Mouse (Mus musculus) C2C12 (cell line): Measurements from ENCODE around the gene Mpv17l.

ENCODE experiments used
- CEBPB ChIP-seq: IDR thresholded peaks from one replicate; pipeline ENCODE4 v1.6.1; 2011; ENCODE audit warnings: low read depth, mild to moderate bottlenecking, control low read depth, moderate library complexity
- CTCF ChIP-seq: IDR thresholded peaks from one replicate; pipeline ENCODE4 v1.5.1; 2011; ENCODE audit not compliant: control insufficient read depth, insufficient read depth, insufficient read length
- MAX ChIP-seq: IDR thresholded peaks from one replicate; pipeline ENCODE4 v1.6.1; 2011; ENCODE audit warnings: mild to moderate bottlenecking, control low read depth
- MYOG ChIP-seq: IDR thresholded peaks from one replicate; pipeline ENCODE4 v1.6.1; 2011; ENCODE audit not compliant: control insufficient read depth, insufficient read length; ENCODE audit errors: extremely low read depth

DNA sequence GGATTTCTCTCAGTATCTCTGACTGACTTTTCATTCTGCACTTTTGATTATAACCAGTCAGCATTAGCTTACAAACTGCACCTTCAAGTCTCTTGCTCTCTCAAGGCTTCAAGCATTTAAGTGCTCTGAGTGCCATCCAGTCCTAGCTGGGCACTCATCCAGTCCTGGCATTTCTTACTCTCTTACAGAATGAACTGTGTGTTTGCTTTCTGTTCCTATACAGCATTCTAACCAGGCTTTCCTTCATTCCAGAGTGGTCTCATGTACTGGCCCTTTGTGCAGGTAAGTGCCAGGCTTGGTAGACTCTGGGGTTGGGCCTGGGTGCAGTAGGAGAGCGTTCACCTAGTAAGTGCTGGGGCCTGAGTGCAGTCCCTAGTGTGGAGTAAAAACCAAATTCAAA is 43.3 kb downstream of the Mpv17l start:
- TF ChIP-seq CTCF, result no peak
- no peak for TF ChIP-seq CEBPB
- TF ChIP-seq MAX, result no peak
- no peak for TF ChIP-seq MYOG
